Mouse (Mus musculus): ENCODE measurements around the gene Msi2. TPM values are rescaled to one million over a fixed set of nuclear protein-coding genes. Genes with fewer than 3 reads are reported as not detected.
A peak's percentile ranks its signal among the peaks of the same experiment; 100 is the strongest.

The Msi2 gene
- polyA plus RNA-seq, 1 experiment from 2014 or later, result 29.1 TPM

DNA sequence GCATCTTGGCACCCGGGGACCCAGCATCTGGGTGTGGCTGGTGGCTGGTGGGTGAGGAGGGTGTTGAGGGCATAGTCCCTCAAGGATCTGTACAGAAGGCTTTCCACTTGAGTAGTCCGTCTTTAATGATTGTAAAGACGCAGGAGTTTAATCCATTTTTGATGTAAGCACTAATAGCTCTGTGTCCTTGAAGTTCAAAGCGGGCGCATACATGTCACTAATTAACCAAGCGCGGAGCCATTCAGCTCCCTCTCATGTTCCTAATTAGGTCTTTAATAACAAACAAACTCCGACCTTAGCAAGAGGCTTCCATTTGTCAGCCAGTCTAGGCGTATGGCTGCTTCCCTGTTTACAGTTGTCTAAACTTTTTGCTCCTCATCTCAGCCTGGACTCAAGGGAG is 363.5 kb downstream of the Msi2 start:
- Histone ChIP-seq H3K4me3 (replicated peaks) (no peak overlapping the region), H3K9me3 (replicated peaks) (no peaks in the 10 kb centered on the region), H3K27me3 (no peaks in the 10 kb centered on the region), H3K27ac (no peak overlapping the region), H3K36me3 (peaks cover 19% of the 10 kb centered on the region), H3K4me1 (peaks cover 31% of the 10 kb centered on the region), H3K9ac (no peak overlapping the region), H3K4me2 (no peak overlapping the region)
- 65% methylated on average over 9 of the region's 9 CpGs for WGBS
- no peak for ATAC-seq (replicated peaks; ENCODE audit: low FRiP score)

DNA sequence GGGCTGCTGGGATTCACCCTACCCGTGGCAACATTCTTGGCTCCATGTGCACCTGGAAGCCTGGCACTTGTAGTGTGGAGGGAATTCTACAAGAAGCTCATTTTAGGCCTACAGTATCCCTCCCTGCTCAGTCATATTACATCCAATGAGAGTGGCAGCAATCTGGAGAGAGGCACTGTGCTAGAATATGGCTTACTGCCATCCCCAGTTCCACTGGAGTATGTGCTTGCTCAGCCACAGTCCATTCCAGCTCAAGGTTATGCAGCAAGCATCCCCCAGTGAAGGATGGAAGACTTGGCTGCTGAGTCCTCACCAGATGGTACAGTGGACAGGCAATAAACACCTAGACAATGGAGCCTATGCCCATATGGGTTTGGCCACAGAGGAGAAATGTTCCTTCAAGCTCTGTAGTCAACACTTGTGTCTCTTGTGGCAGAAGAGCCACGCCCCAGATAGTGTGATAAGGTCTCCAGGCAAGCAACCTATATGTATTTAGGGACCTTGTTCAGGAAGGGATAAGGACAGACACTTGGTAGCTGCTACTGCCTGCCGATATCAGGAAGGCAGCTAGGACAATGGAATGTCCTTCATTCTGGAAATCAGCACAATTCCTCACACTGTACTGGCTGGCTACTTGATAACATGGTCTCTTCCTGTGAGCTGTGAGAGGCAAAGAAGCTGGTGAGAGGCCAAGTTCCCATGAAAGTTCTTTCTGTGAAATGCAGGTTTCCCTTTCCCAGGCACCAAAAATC is 366.4 kb downstream of the Msi2 start:
- peaks cover 27% of the 10 kb centered on the region for H3K36me3 ChIP-seq
- WGBS, result 87% methylated on average over 3 of the region's 3 CpGs
- no peak overlapping the region for H3K9ac ChIP-seq
- H3K4me1 ChIP-seq, result peaks cover 24% of the 10 kb centered on the region
- no peak for ATAC-seq (replicated peaks; ENCODE audit: low FRiP score)
- H3K4me2 ChIP-seq, result no peak overlapping the region
- no peak overlapping the region for H3K27ac ChIP-seq
- H3K4me3 ChIP-seq (replicated peaks), result no peak overlapping the region
- no peaks in the 10 kb centered on the region for H3K27me3 ChIP-seq
- no peaks in the 10 kb centered on the region for H3K9me3 ChIP-seq (replicated peaks)

DNA sequence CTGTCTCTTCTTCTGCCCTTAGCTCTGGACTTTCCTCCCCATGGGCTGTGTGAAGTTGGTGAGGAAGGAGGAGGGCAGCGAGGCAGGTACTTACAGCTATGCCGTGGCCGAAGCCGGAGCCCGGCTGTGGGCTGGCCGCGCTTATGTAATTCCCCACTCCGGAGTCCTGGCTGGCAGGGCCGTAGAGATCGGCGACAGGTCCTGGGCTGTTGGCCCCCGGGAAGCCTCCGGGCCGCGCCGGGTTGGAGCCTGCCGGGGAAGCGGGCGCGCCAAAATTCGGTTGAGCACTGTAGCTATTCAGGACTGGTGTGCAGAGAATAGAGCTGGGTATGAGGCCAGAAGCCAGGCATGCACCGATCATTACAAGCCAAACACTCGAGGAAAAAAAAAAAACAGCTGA is 369.6 kb downstream of the Msi2 start:
- Histone ChIP-seq H3K4me1 (no peaks in the 10 kb centered on the region), H3K9ac (no peak overlapping the region), H3K27me3 (no peaks in the 10 kb centered on the region), H3K36me3 (peaks cover 43% of the 10 kb centered on the region), H3K4me2 (no peak overlapping the region), H3K4me3 (replicated peaks) (no peak overlapping the region), H3K27ac (no peak overlapping the region), H3K9me3 (replicated peaks) (no peaks in the 10 kb centered on the region)
- 87% methylated on average over 23 of the region's 23 CpGs for WGBS
- no peak for ATAC-seq (replicated peaks; ENCODE audit: low FRiP score)

DNA sequence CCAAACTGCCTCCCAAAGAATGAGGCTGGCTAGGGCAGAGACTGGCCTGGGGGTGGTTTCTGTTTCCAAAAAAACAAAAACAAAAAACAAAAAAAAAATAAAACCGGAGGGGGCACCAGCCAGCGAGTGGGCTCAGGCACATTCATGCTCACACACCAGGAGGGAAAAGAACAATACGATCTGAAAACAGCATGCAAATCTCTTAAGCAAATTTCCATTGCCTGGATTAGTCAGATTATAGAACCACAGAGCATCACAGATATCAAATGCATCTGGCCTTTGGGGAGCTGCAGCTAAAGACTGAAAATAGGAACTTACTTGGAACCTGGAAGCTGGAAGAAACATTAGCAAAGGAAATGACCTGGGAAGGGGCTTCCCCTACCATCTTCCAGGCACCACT is 370.3 kb downstream of the Msi2 start:
- no peak for ATAC-seq (replicated peaks; ENCODE audit: low FRiP score)
- Histone ChIP-seq H3K9ac (no peak overlapping the region), H3K27me3 (no peaks in the 10 kb centered on the region), H3K27ac (no peak overlapping the region), H3K36me3 (peaks cover 43% of the 10 kb centered on the region), H3K4me3 (replicated peaks) (no peak overlapping the region), H3K4me2 (no peak overlapping the region), H3K4me1 (no peaks in the 10 kb centered on the region), H3K9me3 (replicated peaks) (no peaks in the 10 kb centered on the region)
- 85% methylated on average over 3 of the region's 3 CpGs for WGBS

DNA sequence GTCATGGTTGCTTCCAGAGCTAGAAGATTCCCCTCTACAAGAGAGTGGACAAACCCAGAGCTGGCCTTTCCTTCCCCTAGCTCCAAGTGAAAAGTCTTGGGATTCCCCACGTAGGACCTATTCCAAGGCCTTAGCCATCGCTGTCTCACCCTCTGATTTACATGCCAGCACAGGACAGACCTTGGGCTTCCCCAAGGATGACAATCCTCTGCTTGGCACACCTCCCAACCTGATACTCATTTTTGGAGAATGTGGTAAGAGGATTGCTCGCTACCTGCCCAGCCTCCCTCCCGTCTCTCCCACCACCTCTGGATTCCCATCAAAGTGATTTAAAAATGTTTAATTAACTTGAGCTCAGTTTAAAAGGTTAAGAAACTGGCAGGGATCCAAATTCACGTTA is 372.2 kb downstream of the Msi2 start:
- H3K4me3 ChIP-seq (replicated peaks), result no peak overlapping the region
- WGBS, result 74% methylated on average over 5 of the region's 5 CpGs
- no peak overlapping the region for H3K4me2 ChIP-seq
- H3K36me3 ChIP-seq, result peaks cover 43% of the 10 kb centered on the region
- no peak overlapping the region for H3K27ac ChIP-seq
- H3K9ac ChIP-seq, result no peak overlapping the region
- H3K9me3 ChIP-seq (replicated peaks), result no peaks in the 10 kb centered on the region
- no peak for ATAC-seq (replicated peaks; ENCODE audit: low FRiP score)
- H3K27me3 ChIP-seq, result no peaks in the 10 kb centered on the region
- no peaks in the 10 kb centered on the region for H3K4me1 ChIP-seq

DNA sequence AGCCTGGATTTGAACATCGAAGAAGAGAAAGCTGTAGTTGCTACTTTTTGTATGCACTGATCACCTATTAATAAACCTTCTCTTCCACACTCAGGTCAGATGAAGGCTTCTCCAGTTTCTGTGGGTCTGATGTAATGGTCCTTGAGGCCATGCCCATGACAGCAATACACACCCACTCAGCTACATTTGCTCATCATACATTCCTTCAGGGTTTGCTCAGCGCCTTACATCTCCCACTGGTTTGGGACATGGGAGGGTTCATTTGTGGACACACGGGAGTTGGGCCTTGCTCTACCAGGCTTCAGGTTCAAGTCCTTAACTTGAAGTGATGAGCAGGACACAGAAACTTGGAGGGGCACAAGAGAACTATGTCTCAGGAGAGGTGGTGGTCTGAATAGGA is 380.4 kb downstream of the Msi2 start:
- Histone ChIP-seq H3K4me3 (replicated peaks) (no peak overlapping the region), H3K36me3 (peaks cover 21% of the 10 kb centered on the region), H3K9ac (no peak overlapping the region), H3K27me3 (no peaks in the 10 kb centered on the region), H3K27ac (no peak overlapping the region), H3K9me3 (replicated peaks) (no peaks in the 10 kb centered on the region), H3K4me2 (no peak overlapping the region), H3K4me1 (no peaks in the 10 kb centered on the region)
- WGBS, result 89% methylated on average over 3 of the region's 3 CpGs
- no peak for ATAC-seq (replicated peaks; ENCODE audit: low FRiP score)

DNA sequence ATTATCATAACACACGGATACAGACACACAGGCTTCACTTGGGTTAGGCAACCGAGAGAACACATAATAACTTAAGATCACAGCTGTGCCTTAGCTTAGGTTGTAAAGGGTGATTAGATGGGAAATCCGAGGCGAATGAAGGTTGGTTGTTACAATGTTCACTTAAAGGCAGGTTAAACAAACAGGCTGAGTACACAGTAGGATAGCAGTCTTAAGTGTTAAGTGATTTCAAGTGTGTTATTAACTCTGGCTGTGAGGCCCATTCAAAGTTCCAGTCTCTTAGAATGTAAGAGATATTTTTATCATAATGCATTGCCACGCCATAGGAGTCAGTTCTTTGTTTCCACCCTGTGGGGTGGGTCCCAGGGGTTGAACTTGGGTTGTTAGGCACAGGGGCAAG is 383.4 kb downstream of the Msi2 start:
- Histone ChIP-seq H3K9me3 (replicated peaks) (no peaks in the 10 kb centered on the region), H3K27ac (no peak overlapping the region), H3K4me1 (peaks cover 17% of the 10 kb centered on the region), H3K27me3 (no peaks in the 10 kb centered on the region), H3K36me3 (peaks cover 21% of the 10 kb centered on the region), H3K9ac (no peak overlapping the region), H3K4me2 (no peak overlapping the region), H3K4me3 (replicated peaks) (no peak overlapping the region)
- no peak for ATAC-seq (replicated peaks; ENCODE audit: low FRiP score)
- WGBS, result 56% methylated on average over 5 of the region's 5 CpGs

DNA sequence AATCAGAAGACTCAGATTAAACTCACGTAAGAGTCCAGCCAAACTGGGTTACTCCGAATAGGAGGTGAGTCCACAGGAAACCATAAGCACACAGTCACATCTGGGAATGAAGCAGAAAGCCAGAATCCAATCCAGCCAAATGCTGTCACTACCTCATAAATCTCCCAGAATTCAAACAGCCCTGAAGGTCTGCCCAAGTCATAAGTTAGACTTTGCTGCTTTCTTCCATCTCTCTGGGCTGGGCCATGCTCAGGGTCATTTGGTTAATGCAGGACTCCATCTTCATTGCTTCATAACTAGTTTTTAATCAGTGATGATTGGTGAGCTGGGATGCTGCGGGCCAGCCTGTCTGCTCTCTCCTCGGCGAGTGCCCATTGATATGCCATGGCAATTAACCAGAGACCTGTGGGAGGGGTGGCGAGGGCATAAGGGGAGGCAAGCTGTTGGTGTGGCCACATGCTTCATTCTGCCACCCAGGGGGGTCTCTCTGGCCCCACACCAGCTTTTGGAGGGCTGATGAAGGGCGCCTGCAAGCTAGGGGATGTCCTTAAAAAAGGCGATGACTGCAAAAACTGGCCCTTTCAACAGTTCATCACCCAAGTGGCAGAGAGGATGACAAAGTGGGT is 385.9 kb downstream of the Msi2 start:
- H3K27me3 ChIP-seq, result no peaks in the 10 kb centered on the region
- 59% methylated on average over 8 of the region's 8 CpGs for WGBS
- H3K9ac ChIP-seq, result no peak overlapping the region
- H3K27ac ChIP-seq, result no peak overlapping the region
- 0 out of 2 replicates have a peak, but pooled peaks have one; percentile 25 for ATAC-seq (replicated peaks; ENCODE audit: low FRiP score)
- H3K4me2 ChIP-seq, result no peak overlapping the region
- peaks cover 3% of the 10 kb centered on the region; the same call in 1 of the 2 replicates for H3K36me3 ChIP-seq
- H3K4me3 ChIP-seq (replicated peaks), result no peak overlapping the region
- no peaks in the 10 kb centered on the region for H3K9me3 ChIP-seq (replicated peaks)
- H3K4me1 ChIP-seq, result peaks cover 25% of the 10 kb centered on the region

DNA sequence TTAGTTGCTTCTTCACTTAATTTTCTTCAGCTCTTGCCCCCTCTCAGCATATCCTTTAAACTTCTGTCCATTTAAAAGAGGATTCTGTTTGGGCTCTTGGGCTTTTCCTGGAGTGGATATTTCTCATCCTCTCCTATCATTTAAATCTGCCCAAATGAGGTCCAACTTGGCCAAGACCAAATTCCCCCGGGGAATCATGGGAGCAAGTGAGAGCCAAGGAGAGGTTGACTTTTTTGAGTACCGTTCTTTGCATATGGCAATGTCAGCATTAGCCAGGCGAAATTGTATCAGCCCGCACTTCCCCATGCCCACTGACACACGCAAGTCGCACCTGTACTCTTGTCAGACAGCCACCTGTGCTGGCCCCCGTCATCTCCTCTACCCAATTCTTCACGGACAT is 386.6 kb downstream of the Msi2 start:
- peaks cover 32% of the 10 kb centered on the region for H3K4me1 ChIP-seq
- no peak overlapping the region for H3K4me3 ChIP-seq (replicated peaks)
- no peak overlapping the region for H3K4me2 ChIP-seq
- no peak overlapping the region for H3K9ac ChIP-seq
- ATAC-seq (replicated peaks; ENCODE audit: low FRiP score), result no peak
- no peaks in the 10 kb centered on the region for H3K9me3 ChIP-seq (replicated peaks)
- WGBS, result 86% methylated on average over 8 of the region's 8 CpGs
- H3K27me3 ChIP-seq, result no peaks in the 10 kb centered on the region
- H3K27ac ChIP-seq, result no peak overlapping the region
- no peaks in the 10 kb centered on the region for H3K36me3 ChIP-seq

DNA sequence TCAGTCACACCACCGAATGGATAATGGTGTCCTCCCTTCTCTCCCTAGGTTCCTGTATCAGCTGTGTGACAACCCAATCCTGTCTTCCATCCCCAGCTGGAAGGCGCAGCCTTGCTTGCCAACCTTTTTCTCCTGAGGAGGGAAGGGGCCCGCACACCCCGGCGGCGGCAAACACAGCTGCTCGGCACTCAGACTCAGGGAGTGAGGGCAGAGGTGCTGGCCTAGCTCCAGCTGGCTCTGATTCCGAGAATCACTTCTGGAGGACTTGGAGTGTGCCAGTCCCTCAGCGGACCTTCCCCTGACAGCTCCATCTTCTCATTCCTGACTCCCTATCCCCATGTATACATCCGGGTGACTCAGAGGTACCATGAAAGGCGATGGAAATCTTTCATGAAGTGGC is 387.5 kb downstream of the Msi2 start:
- WGBS, result 50% methylated on average over 11 of the region's 11 CpGs
- ATAC-seq (replicated peaks; ENCODE audit: low FRiP score), result no peak
- Histone ChIP-seq H3K27ac (no peak overlapping the region), H3K4me3 (replicated peaks) (no peak overlapping the region), H3K9me3 (replicated peaks) (no peaks in the 10 kb centered on the region), H3K9ac (no peak overlapping the region), H3K4me2 (no peak overlapping the region), H3K36me3 (no peaks in the 10 kb centered on the region), H3K27me3 (no peaks in the 10 kb centered on the region), H3K4me1 (peaks cover 32% of the 10 kb centered on the region)

DNA sequence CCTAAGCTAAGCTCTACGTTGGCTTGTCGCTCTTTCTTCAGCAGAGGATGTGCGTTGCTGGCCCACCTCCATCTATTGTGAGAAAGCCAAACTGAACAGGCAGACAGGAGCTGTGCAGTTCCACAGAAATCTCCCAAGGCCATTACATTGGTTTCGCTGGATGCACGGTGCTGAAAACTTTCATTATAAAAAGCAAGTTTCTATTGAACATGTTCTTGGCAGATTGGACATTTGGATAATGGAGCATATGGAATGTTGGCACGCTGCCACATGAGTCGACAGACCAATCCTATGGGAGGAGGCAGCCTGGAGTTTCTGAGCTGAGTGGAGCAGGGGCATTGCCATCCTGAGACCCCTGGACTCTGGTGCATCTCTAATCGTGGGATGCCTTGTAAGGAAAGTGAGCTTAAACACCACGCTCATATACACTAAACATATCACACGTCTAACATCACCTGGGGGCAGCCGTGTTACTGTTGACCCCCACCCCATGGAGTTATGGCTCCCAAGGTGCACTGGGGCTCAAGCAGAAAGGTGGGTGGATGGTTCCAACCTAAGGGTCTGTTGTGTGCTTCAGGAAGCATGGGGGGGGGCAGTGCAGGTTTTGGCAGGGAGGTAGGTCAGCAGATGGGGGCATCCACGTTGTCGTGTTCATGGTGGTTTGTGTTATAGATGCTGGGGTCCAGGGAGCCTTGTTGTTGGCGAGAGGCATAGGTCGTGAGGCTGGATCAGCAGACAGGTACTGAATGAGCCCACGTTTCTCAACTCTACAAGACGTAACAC is 389.3 kb downstream of the Msi2 start:
- 81% methylated on average over 17 of the region's 17 CpGs for WGBS

DNA sequence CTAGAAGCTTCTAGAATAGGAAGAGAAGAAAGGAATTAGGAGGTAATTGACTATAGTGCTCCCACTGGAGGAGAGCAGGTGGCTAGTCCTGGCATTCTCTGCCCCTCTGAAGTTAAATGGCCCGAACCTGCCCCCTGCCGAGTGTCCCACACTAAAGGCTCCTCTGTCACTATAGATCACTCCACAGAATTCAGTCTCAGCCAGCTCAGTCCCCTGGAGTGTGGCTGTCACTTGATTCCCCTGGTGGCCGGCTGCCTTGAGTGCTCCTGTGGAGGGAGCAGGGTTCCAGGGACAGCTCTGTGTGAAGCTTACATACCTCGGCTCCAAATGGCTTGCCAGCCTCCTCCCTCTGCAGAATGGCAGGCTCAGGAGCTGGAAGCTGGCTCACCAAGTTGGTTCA is 391.3 kb downstream of the Msi2 start:
- no peak overlapping the region for H3K4me3 ChIP-seq (replicated peaks)
- H3K9me3 ChIP-seq (replicated peaks), result no peaks in the 10 kb centered on the region
- H3K27me3 ChIP-seq, result no peaks in the 10 kb centered on the region
- ATAC-seq (replicated peaks; ENCODE audit: low FRiP score), result peak; percentile 73; the same call in 1 of the 2 replicates
- H3K9ac ChIP-seq, result no peak overlapping the region
- H3K4me1 ChIP-seq, result peaks cover 26% of the 10 kb centered on the region
- no peak overlapping the region for H3K27ac ChIP-seq
- no peaks in the 10 kb centered on the region for H3K36me3 ChIP-seq
- WGBS, result 7% methylated on average over 4 of the region's 4 CpGs
- H3K4me2 ChIP-seq, result no peak overlapping the region

More for the DNA sequence above, 389.3 kb downstream of the Msi2 start:
- no peak overlapping the region for H3K4me2 ChIP-seq
- no peak overlapping the region for H3K4me3 ChIP-seq (replicated peaks)
- H3K9me3 ChIP-seq (replicated peaks), result no peaks in the 10 kb centered on the region
- no peak overlapping the region for H3K27ac ChIP-seq
- no peak overlapping the region for H3K9ac ChIP-seq
- ATAC-seq (replicated peaks; ENCODE audit: low FRiP score), result 0 out of 2 replicates have a peak, but pooled peaks have one; percentile 46
- H3K27me3 ChIP-seq, result no peaks in the 10 kb centered on the region
- H3K36me3 ChIP-seq, result no peaks in the 10 kb centered on the region
- peaks cover 32% of the 10 kb centered on the region for H3K4me1 ChIP-seq

Measured in kidney, embryonic 15.5 days (tissue).